Mouse (Mus musculus): ENCODE measurements around the gene Loxl3. TPM values are rescaled to one million over a fixed set of nuclear protein-coding genes. Genes with fewer than 3 reads are reported as not detected.

Gene Loxl3
- polyA plus RNA-seq, 1 experiment from 2014 or later: 1.2 TPM

DNA sequence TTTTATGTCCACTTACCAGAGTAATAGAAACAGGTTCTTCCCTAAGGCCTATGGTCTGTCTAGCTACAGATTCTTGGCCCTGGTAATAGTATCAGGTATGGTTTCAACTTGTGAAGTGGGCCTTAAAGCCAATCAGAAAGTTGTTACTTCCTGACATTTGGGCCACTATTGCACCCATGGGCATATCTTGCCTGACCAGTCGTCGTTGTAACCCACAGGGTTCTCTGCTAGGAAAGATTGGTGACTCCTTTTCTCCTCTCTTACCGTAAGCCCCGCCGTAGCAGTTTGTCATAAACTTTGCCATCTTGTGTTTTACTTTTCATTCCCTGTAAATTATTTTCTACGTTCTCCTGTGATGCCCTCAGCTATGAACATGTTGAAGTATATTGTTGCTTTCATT, 13.9 kb upstream of the Loxl3 start:
- H3K9ac ChIP-seq (replicated peaks): no peak overlapping the region
- peak; percentile 90 for TF ChIP-seq EP300 (IDR thresholded peaks at IDR 0.05; ENCODE audit: low read depth)
- no peak for TF ChIP-seq CTCF (IDR thresholded peaks at IDR 0.05; ENCODE audit: low read depth)
- H3K9me3 ChIP-seq (ENCODE audit: low read length): no peaks in the 10 kb centered on the region
- no peaks in the 10 kb centered on the region for H3K36me3 ChIP-seq (replicated peaks; ENCODE audit: insufficient read depth, low read length)
- no peaks in the 10 kb centered on the region for H3K27me3 ChIP-seq (ENCODE audit: insufficient read depth, low read length)
- peak overlapping the region; percentile 59; the same call in 1 of the 2 replicates for H3K27ac ChIP-seq (ENCODE audit: low read depth)
- no peak overlapping the region for H3K4me3 ChIP-seq (ENCODE audit: low read depth, low read length)
- peak overlapping the region; percentile 24; the same call in 1 of the 2 replicates for H3K4me2 ChIP-seq (ENCODE audit: low read depth, low read length)
- DNase-seq (no peak), ATAC-seq (peak; percentile 85)
- 59% methylated on average over 6 of the region's 6 CpGs for WGBS (ENCODE audit: insufficient replicate concordance)
- peaks cover 60% of the 10 kb centered on the region for H3K4me1 ChIP-seq (ENCODE audit: insufficient read depth)

DNA sequence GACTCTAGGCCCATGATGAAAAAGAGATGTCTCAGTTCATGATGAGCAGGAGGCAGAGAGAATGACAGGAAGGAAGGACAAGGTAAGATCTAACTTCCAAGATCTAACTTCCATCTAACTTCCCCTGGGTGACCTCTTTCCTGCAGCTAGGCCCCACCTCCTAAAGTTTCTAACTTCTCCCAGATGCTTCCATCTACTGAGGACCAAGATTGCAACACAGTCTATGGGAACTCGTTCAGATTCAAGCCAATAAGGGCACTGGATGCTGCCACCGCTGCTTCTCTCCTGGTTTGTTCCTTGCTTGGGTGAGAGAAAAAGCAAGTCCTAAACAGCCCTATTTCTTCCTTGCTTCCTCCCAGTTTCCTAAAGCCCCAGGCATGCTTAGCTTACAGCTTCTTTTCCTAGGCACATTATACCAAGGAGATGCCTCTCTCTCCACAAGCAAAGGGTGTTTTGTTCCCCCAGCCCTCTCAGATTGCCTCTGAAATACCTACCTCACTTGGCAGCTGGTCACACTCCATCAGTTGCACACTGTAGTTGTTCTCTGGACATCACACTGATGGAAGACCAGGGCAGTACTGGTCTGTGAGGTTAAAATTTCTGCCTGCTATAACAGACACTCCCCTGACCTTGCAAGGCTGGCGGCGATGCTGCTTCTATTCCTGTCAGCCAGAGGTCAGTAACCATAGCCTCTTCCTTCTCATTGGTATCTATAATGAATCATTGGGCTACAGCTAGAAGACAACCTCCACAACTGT, 13.0 kb upstream of the Loxl3 start:
- peaks cover 58% of the 10 kb centered on the region for H3K4me1 ChIP-seq (ENCODE audit: insufficient read depth)
- no peaks in the 10 kb centered on the region for H3K36me3 ChIP-seq (replicated peaks; ENCODE audit: insufficient read depth, low read length)
- no peaks in the 10 kb centered on the region for H3K9me3 ChIP-seq (ENCODE audit: low read length)
- no peaks in the 10 kb centered on the region for H3K27me3 ChIP-seq (ENCODE audit: insufficient read depth, low read length)
- TF ChIP-seq EP300 (IDR thresholded peaks at IDR 0.05; ENCODE audit: low read depth) (no peak), CTCF (IDR thresholded peaks at IDR 0.05; ENCODE audit: low read depth) (no peak)
- H3K4me2 ChIP-seq (ENCODE audit: low read depth, low read length): no peak overlapping the region
- no peak for DNase-seq
- no peak overlapping the region for H3K9ac ChIP-seq (replicated peaks)
- no peak for ATAC-seq
- H3K4me3 ChIP-seq (ENCODE audit: low read depth, low read length): no peak overlapping the region
- peak overlapping the region; percentile 59; the same call in 1 of the 2 replicates for H3K27ac ChIP-seq (ENCODE audit: low read depth)
- WGBS (ENCODE audit: insufficient replicate concordance): 72% methylated on average over 4 of the region's 4 CpGs

DNA sequence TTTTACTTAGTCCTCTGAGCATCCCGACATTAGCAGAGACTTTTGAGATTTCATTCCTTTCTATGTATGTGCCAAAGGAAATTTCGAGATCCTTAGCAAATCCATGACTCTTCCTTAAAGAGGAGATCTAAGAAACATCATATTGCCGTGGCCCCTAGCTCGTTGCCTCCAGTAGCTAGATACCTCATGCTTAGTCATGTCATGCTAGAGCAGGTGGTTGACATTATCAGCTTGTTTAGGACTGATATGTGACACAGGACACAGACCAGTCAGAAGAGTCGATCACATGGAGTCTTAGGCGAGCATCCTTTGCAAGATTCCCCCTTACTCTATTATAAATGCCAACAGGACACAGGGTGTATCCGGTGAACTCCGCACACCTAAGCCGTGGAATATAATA, 11.0 kb upstream of the Loxl3 start:
- H3K9me3 ChIP-seq (ENCODE audit: low read length): no peaks in the 10 kb centered on the region
- no peaks in the 10 kb centered on the region for H3K27me3 ChIP-seq (ENCODE audit: insufficient read depth, low read length)
- no peak for DNase-seq
- 0 out of 2 replicates have a peak, but pooled peaks have one; percentile 44 for ATAC-seq
- no peak overlapping the region for H3K9ac ChIP-seq (replicated peaks)
- no peak overlapping the region for H3K27ac ChIP-seq (ENCODE audit: low read depth)
- no peak overlapping the region for H3K4me2 ChIP-seq (ENCODE audit: low read depth, low read length)
- 74% methylated on average over 9 of the region's 9 CpGs for WGBS (ENCODE audit: insufficient replicate concordance)
- peaks cover 55% of the 10 kb centered on the region for H3K4me1 ChIP-seq (ENCODE audit: insufficient read depth)
- H3K36me3 ChIP-seq (replicated peaks; ENCODE audit: insufficient read depth, low read length): no peaks in the 10 kb centered on the region
- TF ChIP-seq CTCF (IDR thresholded peaks at IDR 0.05; ENCODE audit: low read depth) (no peak), EP300 (IDR thresholded peaks at IDR 0.05; ENCODE audit: low read depth) (peak; percentile 34; the same call in 1 of the 2 replicates)
- H3K4me3 ChIP-seq (ENCODE audit: low read depth, low read length): no peak overlapping the region

DNA sequence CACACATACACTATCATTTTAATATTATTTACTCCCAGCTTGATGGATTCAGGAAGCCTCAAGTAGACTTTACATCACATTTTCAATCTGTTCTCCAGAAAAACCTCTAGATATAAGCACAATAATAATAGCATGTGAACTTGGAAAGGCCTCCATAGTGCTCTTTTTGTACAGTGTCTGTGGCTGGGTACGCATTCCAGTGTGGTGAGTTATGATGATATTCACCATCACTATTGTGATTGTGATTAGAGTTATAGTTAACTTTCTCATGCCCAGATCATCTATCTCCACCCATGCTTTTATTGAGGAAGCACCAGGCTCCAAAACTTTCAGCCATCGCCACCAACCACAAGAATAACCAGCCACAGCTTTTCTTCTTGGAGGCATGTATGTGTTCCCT, 10.2 kb upstream of the Loxl3 start:
- 0 out of 2 replicates have a peak, but pooled peaks cover 3% of the 10 kb centered on the region for H3K27me3 ChIP-seq (ENCODE audit: insufficient read depth, low read length)
- DNase-seq: no peak
- H3K4me3 ChIP-seq (ENCODE audit: low read depth, low read length): no peak overlapping the region
- no peak for ATAC-seq
- TF ChIP-seq CTCF (IDR thresholded peaks at IDR 0.05; ENCODE audit: low read depth): no peak
- TF ChIP-seq EP300 (IDR thresholded peaks at IDR 0.05; ENCODE audit: low read depth): no peak
- H3K4me2 ChIP-seq (ENCODE audit: low read depth, low read length): no peak overlapping the region
- no peaks in the 10 kb centered on the region for H3K36me3 ChIP-seq (replicated peaks; ENCODE audit: insufficient read depth, low read length)
- 84% methylated on average over 2 of the region's 2 CpGs for WGBS (ENCODE audit: insufficient replicate concordance)
- H3K27ac ChIP-seq (ENCODE audit: low read depth): no peak overlapping the region
- no peaks in the 10 kb centered on the region for H3K9me3 ChIP-seq (ENCODE audit: low read length)
- H3K9ac ChIP-seq (replicated peaks): no peak overlapping the region
- H3K4me1 ChIP-seq (ENCODE audit: insufficient read depth): peaks cover 55% of the 10 kb centered on the region

DNA sequence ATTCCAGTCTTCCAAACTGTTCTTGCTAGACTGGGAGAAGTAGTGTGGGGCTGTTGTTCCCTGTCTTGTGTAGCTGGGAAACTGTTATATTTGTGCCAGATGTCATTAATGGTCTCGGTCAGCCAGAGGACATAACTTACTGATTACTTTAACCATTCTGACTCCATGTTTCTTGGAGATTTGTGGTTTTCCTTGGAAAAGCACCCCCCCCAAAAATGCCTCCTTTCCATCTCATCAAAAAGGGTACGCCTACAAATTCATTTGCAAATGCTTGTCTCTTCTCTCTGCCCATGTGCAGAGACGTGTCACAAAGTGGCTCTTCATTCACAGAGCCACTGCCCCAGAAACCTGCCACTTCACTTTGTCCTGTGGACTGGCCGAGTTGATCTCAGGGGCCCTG, 9.6 kb upstream of the Loxl3 start:
- Histone ChIP-seq H3K36me3 (replicated peaks; ENCODE audit: insufficient read depth, low read length) (no peaks in the 10 kb centered on the region), H3K9me3 (ENCODE audit: low read length) (no peaks in the 10 kb centered on the region), H3K9ac (replicated peaks) (no peak overlapping the region), H3K27ac (ENCODE audit: low read depth) (peak overlapping the region; percentile 4; the same call in 1 of the 2 replicates), H3K4me1 (ENCODE audit: insufficient read depth) (peaks cover 53% of the 10 kb centered on the region), H3K4me2 (ENCODE audit: low read depth, low read length) (no peak overlapping the region), H3K27me3 (ENCODE audit: insufficient read depth, low read length) (0 out of 2 replicates have a peak, but pooled peaks cover 3% of the 10 kb centered on the region), H3K4me3 (ENCODE audit: low read depth, low read length) (no peak overlapping the region)
- WGBS (ENCODE audit: insufficient replicate concordance): 55% methylated on average over 4 of the region's 4 CpGs
- TF ChIP-seq CTCF (IDR thresholded peaks at IDR 0.05; ENCODE audit: low read depth) (no peak), EP300 (IDR thresholded peaks at IDR 0.05; ENCODE audit: low read depth) (no peak)
- ATAC-seq (no peak), DNase-seq (no peak)

DNA sequence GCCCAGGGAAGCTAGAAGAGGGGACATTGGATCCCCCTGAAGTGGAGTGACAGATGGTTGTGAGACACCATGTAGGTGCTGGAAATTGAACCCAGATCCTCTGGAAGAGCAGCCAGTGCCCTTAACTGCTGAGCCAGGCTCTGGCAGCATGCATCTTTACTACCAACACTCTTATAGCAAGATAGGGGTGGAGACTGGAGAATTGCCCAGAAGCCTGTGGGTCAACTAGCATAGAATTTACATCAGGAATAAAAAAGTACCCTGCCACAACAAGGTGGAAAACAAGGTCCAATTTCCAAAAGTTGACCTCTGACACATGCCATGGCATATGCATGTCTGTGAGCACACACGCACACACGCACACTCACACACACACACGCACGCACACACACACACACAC, 8.8 kb upstream of the Loxl3 start:
- ATAC-seq (no peak), DNase-seq (no peak)
- TF ChIP-seq CTCF (IDR thresholded peaks at IDR 0.05; ENCODE audit: low read depth) (no peak), EP300 (IDR thresholded peaks at IDR 0.05; ENCODE audit: low read depth) (no peak)
- 0 out of 2 replicates have a peak, but pooled peaks cover 3% of the 10 kb centered on the region for H3K27me3 ChIP-seq (ENCODE audit: insufficient read depth, low read length)
- no peak overlapping the region for H3K4me3 ChIP-seq (ENCODE audit: low read depth, low read length)
- H3K4me2 ChIP-seq (ENCODE audit: low read depth, low read length): no peak overlapping the region
- WGBS (ENCODE audit: insufficient replicate concordance): 83% methylated on average over 4 of the region's 4 CpGs
- H3K27ac ChIP-seq (ENCODE audit: low read depth): no peak overlapping the region
- no peaks in the 10 kb centered on the region for H3K36me3 ChIP-seq (replicated peaks; ENCODE audit: insufficient read depth, low read length)
- no peaks in the 10 kb centered on the region for H3K9me3 ChIP-seq (ENCODE audit: low read length)
- no peak overlapping the region for H3K9ac ChIP-seq (replicated peaks)
- H3K4me1 ChIP-seq (ENCODE audit: insufficient read depth): peaks cover 45% of the 10 kb centered on the region
